Mouse (Mus musculus): Measurements from ENCODE around the gene Cspg4. TPM values are rescaled to one million over a fixed set of nuclear protein-coding genes. Genes with fewer than 3 reads are reported as not detected.
A peak's percentile ranks its signal among the peaks of the same experiment; 100 is the strongest.
"Not testable (repeated sequence)": the region's sequence is repeated elsewhere in the genome, so short reads cannot be mapped to it uniquely, and the experiment has no call there.

The Cspg4 gene
- polyA plus RNA-seq, 1 experiment, result 21.4 TPM

- H3K4me1 ChIP-seq (ENCODE audit: control insufficient read depth, insufficient read depth, insufficient read length, low read length), result no peaks in the 10 kb centered on the region
- H3K4me3 ChIP-seq (ENCODE audit: insufficient read depth, low read depth, low read length), result no peak overlapping the region
- no peak overlapping the region for H3K27ac ChIP-seq (replicated peaks; ENCODE audit: low read depth, low read length)
Observed at GRCm38 (mm10) chr9:56891517-56892011, 26.7 kb downstream of the Cspg4 start.

- Histone ChIP-seq H3K4me3 (ENCODE audit: insufficient read depth, low read depth, low read length) (no peak overlapping the region), H3K27ac (replicated peaks; ENCODE audit: low read depth, low read length) (no peak overlapping the region), H3K4me1 (ENCODE audit: control insufficient read depth, insufficient read depth, insufficient read length, low read length) (no peaks in the 10 kb centered on the region)
Observed at GRCm38 (mm10) chr9:56892111-56892510, 27.3 kb downstream of the Cspg4 start.

GRCm38 (mm10) chr9:56893313-56893712, 28.5 kb downstream of the Cspg4 start:
- no peak overlapping the region for H3K4me3 ChIP-seq (ENCODE audit: insufficient read depth, low read depth, low read length)
- no peaks in the 10 kb centered on the region for H3K4me1 ChIP-seq (ENCODE audit: control insufficient read depth, insufficient read depth, insufficient read length, low read length)
- H3K27ac ChIP-seq (replicated peaks; ENCODE audit: low read depth, low read length), result no peak overlapping the region

- H3K4me1 ChIP-seq (ENCODE audit: control insufficient read depth, insufficient read depth, insufficient read length, low read length), result no peaks in the 10 kb centered on the region
- no peak overlapping the region for H3K4me3 ChIP-seq (ENCODE audit: insufficient read depth, low read depth, low read length)
- no peak overlapping the region for H3K27ac ChIP-seq (replicated peaks; ENCODE audit: low read depth, low read length)
Observed at GRCm38 (mm10) chr9:56894006-56894405, 29.2 kb downstream of the Cspg4 start.

GRCm38 (mm10) chr9:56896779-56897178, 31.9 kb downstream of the Cspg4 start:
- Histone ChIP-seq H3K4me3 (ENCODE audit: insufficient read depth, low read depth, low read length) (no peak overlapping the region), H3K27ac (replicated peaks; ENCODE audit: low read depth, low read length) (no peak overlapping the region), H3K4me1 (ENCODE audit: control insufficient read depth, insufficient read depth, insufficient read length, low read length) (peaks cover 6% of the 10 kb centered on the region)

GRCm38 (mm10) chr9:56899409-56899808, 34.6 kb downstream of the Cspg4 start:
- H3K4me3 ChIP-seq (ENCODE audit: insufficient read depth, low read depth, low read length), result no peak overlapping the region
- peaks cover 6% of the 10 kb centered on the region for H3K4me1 ChIP-seq (ENCODE audit: control insufficient read depth, insufficient read depth, insufficient read length, low read length)
- H3K27ac ChIP-seq (replicated peaks; ENCODE audit: low read depth, low read length), result no peak overlapping the region

GRCm38 (mm10) chr9:56900060-56900459, 35.2 kb downstream of the Cspg4 start:
- H3K4me3 ChIP-seq (ENCODE audit: insufficient read depth, low read depth, low read length), result no peak overlapping the region

GRCm38 (mm10) chr9:56900571-56900970, 35.7 kb downstream of the Cspg4 start:
- no peak overlapping the region for H3K4me3 ChIP-seq (ENCODE audit: insufficient read depth, low read depth, low read length)
- peaks cover 6% of the 10 kb centered on the region for H3K4me1 ChIP-seq (ENCODE audit: control insufficient read depth, insufficient read depth, insufficient read length, low read length)
- H3K27ac ChIP-seq (replicated peaks; ENCODE audit: low read depth, low read length), result no peak overlapping the region

More at GRCm38 (mm10) chr9:56900060-56900459, 35.2 kb downstream of the Cspg4 start:
- Histone ChIP-seq H3K27ac (replicated peaks; ENCODE audit: low read depth, low read length) (no peak overlapping the region), H3K4me1 (ENCODE audit: control insufficient read depth, insufficient read depth, insufficient read length, low read length) (peaks cover 6% of the 10 kb centered on the region)

GRCm38 (mm10) chr9:56901187-56901586, 36.4 kb downstream of the Cspg4 start:
- Histone ChIP-seq H3K27ac (replicated peaks; ENCODE audit: low read depth, low read length) (no peak overlapping the region), H3K4me3 (ENCODE audit: insufficient read depth, low read depth, low read length) (no peak overlapping the region), H3K4me1 (ENCODE audit: control insufficient read depth, insufficient read depth, insufficient read length, low read length) (peaks cover 6% of the 10 kb centered on the region)

GRCm38 (mm10) chr9:56903662-56904061, 38.8 kb downstream of the Cspg4 start:
- H3K27ac ChIP-seq (replicated peaks; ENCODE audit: low read depth, low read length), result no peak overlapping the region
- H3K4me3 ChIP-seq (ENCODE audit: insufficient read depth, low read depth, low read length), result no peak overlapping the region
- peaks cover 6% of the 10 kb centered on the region for H3K4me1 ChIP-seq (ENCODE audit: control insufficient read depth, insufficient read depth, insufficient read length, low read length)

GRCm38 (mm10) chr9:56907549-56907948, 42.7 kb downstream of the Cspg4 start:
- Histone ChIP-seq H3K4me3 (ENCODE audit: insufficient read depth, low read depth, low read length) (no peak overlapping the region), H3K4me1 (ENCODE audit: control insufficient read depth, insufficient read depth, insufficient read length, low read length) (no peaks in the 10 kb centered on the region), H3K27ac (replicated peaks; ENCODE audit: low read depth, low read length) (no peak overlapping the region)

GRCm38 (mm10) chr9:56909991-56910390, 45.2 kb downstream of the Cspg4 start:
- not testable (repeated sequence) for H3K4me3 ChIP-seq (ENCODE audit: insufficient read depth, low read depth, low read length); H3K27ac ChIP-seq (replicated peaks; ENCODE audit: low read depth, low read length); H3K4me1 ChIP-seq (ENCODE audit: control insufficient read depth, insufficient read depth, insufficient read length, low read length)

- no peak overlapping the region for H3K27ac ChIP-seq (replicated peaks; ENCODE audit: low read depth, low read length)
- peaks cover 10% of the 10 kb centered on the region for H3K4me1 ChIP-seq (ENCODE audit: control insufficient read depth, insufficient read depth, insufficient read length, low read length)
- no peak overlapping the region for H3K4me3 ChIP-seq (ENCODE audit: insufficient read depth, low read depth, low read length)
Observed at GRCm38 (mm10) chr9:56911017-56911416, 46.2 kb downstream of the Cspg4 start.

GRCm38 (mm10) chr9:56913991-56914390, 49.2 kb downstream of the Cspg4 start:
- H3K4me3 ChIP-seq (ENCODE audit: insufficient read depth, low read depth, low read length), result no peak overlapping the region
- H3K27ac ChIP-seq (replicated peaks; ENCODE audit: low read depth, low read length), result no peak overlapping the region
- H3K4me1 ChIP-seq (ENCODE audit: control insufficient read depth, insufficient read depth, insufficient read length, low read length), result peaks cover 14% of the 10 kb centered on the region

GRCm38 (mm10) chr9:56915116-56915515, 50.3 kb downstream of the Cspg4 start:
- no peak overlapping the region for H3K4me3 ChIP-seq (ENCODE audit: insufficient read depth, low read depth, low read length)
- peaks cover 14% of the 10 kb centered on the region for H3K4me1 ChIP-seq (ENCODE audit: control insufficient read depth, insufficient read depth, insufficient read length, low read length)
- peak overlapping the region; percentile 32; the same call in 1 of the 2 replicates for H3K27ac ChIP-seq (replicated peaks; ENCODE audit: low read depth, low read length)

- H3K4me3 ChIP-seq (ENCODE audit: insufficient read depth, low read depth, low read length), result no peak overlapping the region
- H3K4me1 ChIP-seq (ENCODE audit: control insufficient read depth, insufficient read depth, insufficient read length, low read length), result peaks cover 14% of the 10 kb centered on the region
- peak overlapping the region; percentile 32 for H3K27ac ChIP-seq (replicated peaks; ENCODE audit: low read depth, low read length)
Observed at GRCm38 (mm10) chr9:56915695-56916410, 51.0 kb downstream of the Cspg4 start.
